15 mouse cellular contexts compared by ENCODE assay signal in the genomic region with DNA sequence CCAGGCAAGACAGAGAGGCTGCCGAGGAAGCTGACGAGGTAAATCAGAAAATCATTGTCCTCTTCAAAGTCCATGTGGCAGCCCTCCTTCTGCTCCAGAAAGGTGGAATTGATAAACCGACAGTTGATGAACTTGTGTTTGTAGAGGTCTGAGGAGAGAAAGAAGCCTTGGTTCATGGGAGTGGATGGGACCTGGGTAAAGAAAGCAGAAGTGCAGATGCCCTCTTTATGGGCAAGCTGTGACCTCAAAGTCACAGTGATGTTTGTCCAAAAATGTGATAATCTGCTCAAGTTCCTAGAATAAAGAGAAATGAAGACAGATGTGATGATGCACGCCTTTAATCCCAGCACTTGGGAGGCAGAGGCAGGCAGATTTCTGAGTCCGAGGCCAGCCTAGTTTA.
"Had no signal": no experiment of that assay in that cellular context is flagged by ENCODE, and none has a peak within 500 bp of the region (broad histone marks: within the 10 kb centered on the region; RNA-seq: fewer than 3 reads in every experiment).

No protein-coding gene starts in this region.

- DNase-seq: lung, adult 18-20 months; lung, embryonic 14.5 days; lung, postnatal 10 days; right cerebral cortex, postnatal 14 days; thymus, adult 2 months; thymus, postnatal 25 days; thymus, postnatal 4 days had no signal

- H3K36me3 ChIP-seq: midbrain, embryonic 13.5 days; midbrain, embryonic 15.5 days; neural tube, embryonic 12.5 days; stomach, embryonic 15.5 days had no signal

- H3K4me3 ChIP-seq: megakaryocyte, embryonic 14.5 days; midbrain, embryonic 13.5 days; midbrain, embryonic 15.5 days; neural tube, embryonic 12.5 days; stomach, embryonic 15.5 days had no signal

- ATAC-seq: midbrain, embryonic 13.5 days; midbrain, embryonic 15.5 days had no signal

- H3K9ac ChIP-seq: lung, embryonic 14.5 days; midbrain, embryonic 13.5 days; midbrain, embryonic 15.5 days; neural tube, embryonic 12.5 days; stomach, embryonic 15.5 days had no signal

- H3K4me1 ChIP-seq: megakaryocyte, embryonic 14.5 days; neural tube, embryonic 12.5 days; stomach, embryonic 15.5 days had no signal

- H3K4me2 ChIP-seq: lung, embryonic 14.5 days; midbrain, embryonic 11.5 days; midbrain, embryonic 13.5 days; midbrain, embryonic 15.5 days; neural tube, embryonic 12.5 days; stomach, embryonic 15.5 days had no signal

- H3K27me3 ChIP-seq: midbrain, embryonic 13.5 days; midbrain, embryonic 15.5 days; neural tube, embryonic 12.5 days; stomach, embryonic 15.5 days had no signal

- H3K27ac ChIP-seq: macrophage; midbrain, embryonic 13.5 days; midbrain, embryonic 15.5 days; neural tube, embryonic 12.5 days; stomach, embryonic 15.5 days; stomach, postnatal 0 days had no signal

- H3K9me3 ChIP-seq: megakaryocyte, embryonic 14.5 days; midbrain, embryonic 13.5 days; midbrain, embryonic 15.5 days; neural tube, embryonic 12.5 days; stomach, embryonic 15.5 days had no signal
